Mouse (Mus musculus): ENCODE measurements at regions not wholly inside any gene's neighbourhood (a gene's known extent, or its start where the extent isn't known, plus 50 kb on each side); places are given as distances from the start of the nearest gene placed in this dataset.

DNA sequence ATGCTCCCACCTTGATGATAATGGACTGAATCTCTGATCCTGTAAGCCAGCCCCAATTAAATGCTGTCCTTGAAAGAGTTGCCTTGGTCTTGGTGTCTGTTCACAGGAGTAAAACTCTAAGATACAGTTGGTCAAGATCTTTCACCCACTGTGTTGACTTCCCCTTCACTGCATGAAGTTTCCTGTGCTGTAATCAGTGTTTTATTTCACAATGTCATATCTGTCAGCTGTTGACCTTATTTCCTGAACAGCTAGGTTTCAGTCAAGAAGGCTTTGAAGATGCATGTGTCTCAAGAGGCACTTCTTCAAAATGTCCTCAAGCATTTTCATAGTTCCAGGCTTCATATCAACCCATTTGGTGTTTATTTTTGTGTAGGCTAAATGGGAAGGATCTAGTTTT, 597.3 kb upstream of the Fam92a start:
- no peak for DNase-seq (ENCODE audit: low spot score)

DNA sequence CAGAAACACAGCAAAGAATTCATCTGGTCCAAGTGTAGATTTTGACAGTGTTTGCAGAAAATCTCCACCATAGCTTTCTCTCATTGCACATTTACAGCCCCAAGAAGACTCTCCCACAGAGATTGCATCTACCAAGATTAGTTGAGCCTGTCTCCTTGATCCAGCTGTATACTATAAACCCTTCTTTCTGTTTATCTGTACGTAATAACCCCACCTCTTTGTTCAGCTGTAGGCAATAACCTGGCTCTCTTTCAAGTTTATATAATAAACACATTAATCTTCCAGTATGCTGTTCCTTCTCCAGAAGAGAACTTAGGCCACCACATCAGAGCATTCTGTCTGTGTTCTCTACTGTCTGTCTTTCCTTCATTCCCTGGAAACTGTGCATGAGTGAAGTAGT, 594.9 kb upstream of the Fam92a start:
- no peak for DNase-seq (ENCODE audit: low spot score)

DNA sequence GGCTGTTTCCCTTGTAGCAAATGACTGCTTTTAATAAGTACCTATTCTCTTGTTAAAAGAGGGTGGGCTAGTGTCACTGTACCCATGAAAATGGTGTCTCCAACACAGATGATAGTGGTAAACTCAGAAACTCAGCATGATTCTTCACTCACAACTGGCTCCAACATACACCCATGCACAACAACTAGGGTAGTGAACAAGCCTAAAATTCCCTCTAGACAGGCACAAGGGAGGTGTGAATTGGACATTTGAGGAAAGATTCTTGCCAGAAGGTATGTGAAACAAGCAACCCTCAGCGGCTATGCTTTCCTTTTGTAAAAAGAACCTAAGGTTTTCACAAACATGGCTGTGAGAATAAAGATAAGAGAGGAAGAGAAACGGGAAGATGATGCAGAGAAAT, 579.0 kb upstream of the Fam92a start:
- no peak for DNase-seq (ENCODE audit: low spot score)

DNA sequence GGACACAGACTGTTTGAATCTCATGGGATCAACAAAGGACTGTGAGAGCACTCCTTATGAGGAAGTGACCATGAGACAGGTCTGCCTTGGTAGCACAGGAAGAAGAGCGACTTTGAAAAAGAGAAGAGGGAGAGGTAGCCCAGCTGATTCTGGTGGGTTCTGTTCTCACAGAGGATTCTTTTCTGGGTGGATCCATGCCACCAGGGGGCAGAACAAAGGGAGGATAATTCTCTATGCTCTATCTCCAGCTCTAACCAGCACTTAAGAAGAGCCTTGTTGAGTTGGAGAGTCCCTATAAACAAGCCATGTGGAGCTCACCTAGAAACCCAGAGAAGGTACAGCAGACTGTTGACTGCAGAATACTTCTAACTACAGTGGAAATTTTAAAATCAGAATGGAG, 578.1 kb upstream of the Fam92a start:
- no peak for DNase-seq (ENCODE audit: low spot score)

DNA sequence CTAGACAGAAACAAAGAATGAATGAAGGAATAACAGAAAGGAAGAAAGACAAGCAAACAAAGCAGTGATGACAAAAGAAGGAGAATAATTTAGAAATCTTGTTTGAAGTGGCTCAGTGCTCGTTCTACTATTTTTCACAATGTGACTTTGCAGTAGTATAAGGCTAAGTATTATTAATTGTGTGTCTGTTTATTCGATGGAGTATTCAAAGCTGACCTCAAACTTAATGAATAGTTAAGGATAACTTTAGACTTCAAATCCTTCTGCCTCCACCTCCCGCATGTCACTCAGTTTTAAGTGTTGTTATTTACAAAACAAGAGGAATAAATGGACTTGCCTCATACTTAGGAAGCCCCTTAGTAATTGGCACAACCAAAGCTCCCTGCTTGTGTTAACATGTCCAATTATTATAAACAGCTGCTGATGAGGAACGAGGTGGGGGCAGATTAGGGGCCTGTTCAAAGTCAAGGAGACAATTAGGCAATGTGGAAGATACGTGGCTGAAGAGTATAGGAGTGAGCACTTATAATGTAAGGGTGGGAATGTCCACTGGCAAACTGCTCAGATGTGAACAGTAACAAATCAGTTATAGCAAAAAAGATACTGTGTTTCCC, 572.0 kb upstream of the Fam92a start:
- DNase-seq (ENCODE audit: low spot score): no peak

DNA sequence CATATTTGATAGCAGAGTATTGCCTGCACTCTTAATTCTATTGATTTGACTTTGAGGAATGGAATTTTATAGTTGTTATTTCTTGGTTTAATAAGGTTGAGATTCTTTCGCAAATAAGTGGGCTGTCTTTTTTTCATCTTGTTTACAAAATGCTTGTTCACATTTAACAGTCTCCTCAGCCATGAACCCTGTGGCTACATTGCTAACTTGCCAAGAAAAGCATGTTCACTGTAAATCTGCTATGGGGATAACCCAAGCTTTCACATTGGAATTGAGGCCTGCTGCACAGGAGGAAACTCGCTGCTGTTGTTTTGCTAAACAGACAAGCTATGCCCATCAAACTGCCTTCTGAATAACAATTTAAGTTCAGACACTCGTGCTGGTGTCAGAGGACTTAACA, 564.6 kb upstream of the Fam92a start:
- no peak for DNase-seq (ENCODE audit: low spot score)

DNA sequence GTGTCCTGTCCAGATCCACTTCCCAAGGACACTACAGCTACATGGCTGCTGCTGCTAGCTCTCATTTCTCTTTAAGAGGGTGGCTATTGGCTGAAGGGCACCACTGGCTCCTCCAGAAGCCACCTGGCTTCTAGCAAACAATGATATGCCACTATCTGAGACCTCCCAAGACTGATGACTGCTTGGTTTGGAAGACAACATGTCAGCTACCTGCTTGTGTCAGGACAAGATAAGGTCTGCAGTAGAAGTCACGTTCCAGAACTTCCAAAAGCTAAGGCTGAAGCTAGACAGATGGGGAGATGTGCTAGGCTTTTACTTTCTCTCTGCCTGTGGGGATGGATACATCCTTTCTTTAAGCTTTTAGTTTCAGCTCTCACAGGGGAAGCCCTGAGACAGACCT, 528.4 kb upstream of the Fam92a start:
- DNase-seq (ENCODE audit: low spot score): no peak

DNA sequence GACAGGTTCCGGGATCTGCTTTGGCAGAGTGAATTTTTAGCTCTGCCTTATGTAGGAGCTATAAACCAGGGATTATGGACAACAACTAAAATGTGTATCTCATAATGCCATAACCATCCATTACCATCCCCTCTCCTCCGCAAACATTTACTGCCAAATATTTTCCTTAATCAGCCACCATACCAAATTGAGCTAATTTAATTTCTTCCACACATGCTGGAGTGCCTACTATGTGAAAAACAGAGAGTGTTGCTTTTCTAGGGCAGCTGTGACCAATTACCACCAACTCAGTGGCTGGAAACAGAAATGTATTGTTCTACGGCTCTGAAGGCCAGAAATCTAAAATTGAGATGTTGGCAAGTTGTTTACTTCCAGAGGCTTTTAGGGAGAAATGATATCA, 506.0 kb upstream of the Fam92a start:
- no peak for DNase-seq (ENCODE audit: low spot score)

DNA sequence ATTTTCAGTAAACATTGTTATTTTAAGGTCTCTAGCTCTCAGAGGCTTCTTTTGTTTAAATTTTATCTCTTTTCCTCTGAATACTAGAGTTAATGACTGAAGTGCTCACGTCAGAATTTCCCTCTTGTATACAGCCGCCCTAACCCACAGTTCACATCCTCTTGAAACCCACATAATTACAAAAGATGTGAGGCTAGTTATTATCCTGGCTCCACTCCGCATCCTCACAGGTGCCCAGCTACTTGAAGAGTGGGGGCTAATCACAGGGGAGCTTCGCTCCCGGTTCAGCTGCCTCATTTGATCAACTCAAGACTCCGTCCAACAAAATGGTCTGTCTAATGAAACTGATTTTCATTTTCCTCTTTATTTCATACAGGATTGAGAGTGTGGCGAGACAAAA, 499.6 kb upstream of the Fam92a start:
- no peak for DNase-seq (ENCODE audit: low spot score)

DNA sequence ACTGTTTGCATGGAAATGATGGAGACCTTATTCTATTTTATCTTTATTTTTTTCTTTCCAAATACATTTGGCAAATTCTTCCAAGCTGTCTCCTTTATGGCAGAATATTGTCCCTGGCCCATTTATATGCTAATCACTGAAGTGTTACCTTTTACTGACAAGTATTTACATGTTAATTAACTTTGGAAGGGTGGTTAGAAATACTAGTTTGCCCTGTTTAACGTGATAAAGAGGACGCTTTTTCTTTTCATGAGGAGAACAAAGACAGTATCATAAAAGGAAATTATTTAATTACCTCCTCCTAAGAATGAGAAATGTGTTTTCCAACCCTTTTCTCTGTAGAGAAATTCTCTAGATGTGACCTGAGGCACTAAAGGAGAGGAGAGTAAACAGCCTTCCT, 491.4 kb upstream of the Fam92a start:
- DNase-seq (ENCODE audit: low spot score): no peak

DNA sequence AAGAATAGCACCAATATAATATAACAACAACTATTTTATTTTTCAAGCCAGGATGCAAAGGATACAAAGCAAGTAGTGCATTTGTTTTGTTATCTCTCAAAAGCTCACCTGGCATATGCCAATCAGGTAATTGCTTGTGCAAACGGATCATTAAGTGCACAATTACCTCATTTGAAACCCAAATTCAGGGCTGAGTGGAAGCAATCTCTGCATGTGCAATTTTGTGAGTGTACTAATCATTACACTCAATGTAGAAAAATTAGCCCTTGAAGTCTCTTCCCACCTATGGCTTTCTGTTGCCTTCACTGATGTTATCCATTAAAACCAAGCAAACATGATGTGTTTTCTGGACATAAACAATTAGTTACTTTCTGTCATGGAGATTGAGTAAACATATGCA, 490.9 kb upstream of the Fam92a start:
- no peak for DNase-seq (ENCODE audit: low spot score)

DNA sequence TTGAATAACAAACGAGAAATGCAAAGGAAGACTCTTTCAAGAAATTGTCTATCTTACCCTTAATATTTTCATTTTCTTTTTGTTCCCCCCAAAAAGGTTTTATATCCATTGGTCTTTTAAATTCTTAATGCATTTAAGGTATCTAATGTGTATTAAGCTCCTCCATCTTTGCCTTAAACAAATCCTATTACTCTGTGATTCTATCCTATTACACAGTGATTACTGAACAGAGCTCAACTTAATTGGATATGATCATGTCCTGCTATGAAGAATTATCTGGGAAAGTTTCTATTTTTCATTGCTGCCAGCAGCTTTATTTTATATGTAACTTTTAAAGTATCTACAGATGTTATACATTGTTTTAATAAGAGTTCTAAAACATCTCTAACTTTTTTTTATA, 487.3 kb upstream of the Fam92a start:
- peak; percentile 34 for DNase-seq (ENCODE audit: low spot score)

DNA sequence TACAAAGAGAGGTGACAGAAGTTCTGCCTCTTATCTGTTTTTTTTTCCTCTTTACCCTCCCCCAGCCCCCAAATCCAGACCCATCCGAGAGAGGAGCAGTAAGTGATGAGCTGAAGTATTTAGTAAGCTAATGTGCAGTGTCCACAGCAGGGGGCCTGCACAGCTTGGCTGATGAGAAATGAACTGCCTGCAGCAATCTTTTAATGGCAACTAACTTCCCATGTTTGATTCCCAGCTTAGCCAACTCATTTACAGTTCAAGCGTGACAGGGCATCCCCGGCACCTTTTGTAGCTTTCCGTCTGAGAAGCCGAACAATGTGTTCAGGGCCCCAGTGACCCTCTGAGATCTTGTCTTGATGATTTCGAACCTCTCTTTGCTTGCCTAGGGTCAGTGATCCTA, 486.8 kb upstream of the Fam92a start:
- peak; percentile 66 for DNase-seq (ENCODE audit: low spot score)

DNA sequence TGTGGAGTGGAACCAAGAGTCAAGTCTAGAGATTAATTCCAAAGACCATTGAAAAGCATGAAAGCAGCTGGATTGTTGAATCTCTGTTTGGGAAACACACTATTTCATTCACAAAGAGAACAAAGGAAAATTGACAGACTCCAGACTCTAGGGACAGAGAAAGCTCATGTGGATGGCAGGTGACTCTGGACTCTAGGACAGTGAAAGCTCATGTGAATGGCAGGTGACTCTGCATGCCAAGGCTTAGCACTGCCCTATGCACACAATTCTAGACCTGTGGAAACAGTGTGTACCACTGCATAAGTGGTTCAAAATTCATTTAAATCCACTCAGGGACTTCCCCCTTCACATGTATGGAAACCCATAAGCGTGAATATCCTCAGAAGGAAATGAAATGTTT, 486.0 kb upstream of the Fam92a start:
- DNase-seq (ENCODE audit: low spot score): no peak

DNA sequence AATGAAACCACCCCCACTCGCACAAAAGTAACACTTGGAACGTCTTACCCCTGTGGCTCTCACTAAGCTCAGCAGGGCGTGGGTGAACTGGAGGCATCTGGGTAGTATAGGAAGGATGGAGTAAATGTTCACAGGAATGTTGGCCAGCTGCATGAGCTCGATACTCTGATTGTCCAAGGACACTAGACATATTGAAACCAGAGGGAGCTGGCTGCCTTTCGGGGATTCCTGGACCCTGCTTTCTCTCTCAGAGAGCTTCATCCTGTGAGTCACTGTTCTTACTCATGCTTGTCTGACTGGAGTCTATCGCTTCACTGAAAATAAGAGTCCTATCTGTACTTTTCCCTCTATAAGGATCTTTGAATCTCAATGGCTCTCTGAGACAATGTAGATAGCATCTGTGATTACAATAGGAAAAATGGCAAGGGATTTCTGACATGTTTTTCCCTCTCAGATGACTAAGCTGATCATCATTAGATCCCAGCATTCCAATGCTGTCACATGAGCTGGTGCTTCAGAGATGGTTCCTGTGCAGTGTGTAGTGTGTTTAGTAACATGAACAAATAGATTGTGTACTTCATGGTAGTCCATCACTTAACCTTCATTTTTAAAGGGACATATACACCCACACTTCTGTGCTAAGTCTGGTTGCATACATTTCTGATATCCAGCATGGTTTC, 485.2 kb upstream of the Fam92a start:
- DNase-seq (ENCODE audit: low spot score): no peak

DNA sequence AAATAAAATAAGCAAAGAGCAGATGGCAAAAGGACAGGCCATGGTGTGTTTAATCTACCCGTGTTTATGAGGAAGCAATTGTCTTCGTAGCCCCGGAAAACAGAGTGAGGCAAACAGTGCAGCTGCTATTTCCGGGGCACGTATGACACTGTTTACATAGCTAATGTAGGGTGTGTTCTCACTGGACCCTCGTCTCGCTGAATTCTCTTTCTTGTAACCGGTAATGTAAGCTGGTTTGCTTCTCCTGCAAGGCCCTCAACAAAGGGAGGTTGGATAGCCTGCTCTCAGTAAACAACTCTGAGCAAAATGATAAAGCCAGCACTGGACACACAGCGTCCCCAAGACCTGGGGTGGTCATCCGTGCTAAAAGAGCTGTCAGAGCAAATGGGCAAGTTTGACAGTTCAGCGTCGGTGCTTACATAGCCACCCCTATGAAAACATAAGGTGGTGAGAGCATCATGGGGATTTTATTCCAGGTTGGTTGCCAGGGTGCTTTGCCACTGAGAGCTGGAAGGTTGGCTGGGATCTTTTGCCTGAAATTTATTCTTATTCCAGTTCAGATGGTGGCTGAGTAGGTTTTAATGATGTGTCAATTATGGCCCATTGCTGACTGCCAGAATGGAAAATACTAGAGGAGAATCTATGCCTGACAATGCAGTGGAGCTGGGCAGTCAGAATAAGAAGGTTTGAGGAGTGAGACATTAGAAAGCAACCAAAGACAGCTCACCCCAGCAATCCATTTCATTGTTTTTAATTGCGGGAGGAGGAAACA, 483.8 kb upstream of the Fam92a start:
- DNase-seq (ENCODE audit: low spot score): peak; percentile 25

DNA sequence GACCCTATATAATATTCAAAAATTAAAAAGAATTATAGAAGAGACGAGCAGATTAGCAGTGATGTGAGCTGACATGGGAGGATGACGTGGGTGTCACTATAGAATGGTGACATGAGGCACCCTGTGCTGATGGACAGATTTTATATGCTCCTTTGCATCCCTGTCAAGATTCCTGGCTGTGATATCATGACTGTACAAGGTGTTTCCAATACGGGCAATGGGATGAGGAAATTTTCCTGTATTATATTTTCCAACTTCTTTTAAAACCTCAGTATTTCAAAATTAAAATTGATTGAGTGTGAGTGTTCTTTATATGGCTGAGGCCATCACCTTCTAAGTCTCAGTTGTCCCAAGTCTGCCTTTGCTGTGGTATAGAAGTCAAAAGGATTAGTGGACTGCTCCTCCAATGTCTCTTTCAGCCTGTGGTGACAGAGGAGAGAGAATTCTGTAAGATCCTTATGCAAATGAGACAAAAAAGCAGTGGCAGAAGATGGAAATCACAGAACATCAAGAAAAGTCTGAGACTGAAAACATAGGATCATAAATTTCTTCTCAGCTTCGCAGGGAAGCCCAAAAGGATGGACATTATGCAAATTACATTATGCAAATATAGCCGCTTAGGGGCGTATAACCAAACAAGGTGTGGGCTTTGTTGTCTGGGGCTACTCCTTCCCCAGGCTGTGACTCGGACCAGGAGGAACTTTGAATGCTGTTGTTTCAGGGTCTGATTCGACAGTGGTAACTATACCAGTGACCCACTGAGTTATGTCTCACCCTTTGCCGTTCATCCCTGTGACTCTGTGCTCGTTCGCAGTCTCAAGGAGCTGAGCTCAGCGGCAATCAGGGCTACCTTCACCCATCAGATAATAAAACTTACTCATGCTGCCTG, 483.0 kb upstream of the Fam92a start:
- peak; percentile 15 for DNase-seq (ENCODE audit: low spot score)

DNA sequence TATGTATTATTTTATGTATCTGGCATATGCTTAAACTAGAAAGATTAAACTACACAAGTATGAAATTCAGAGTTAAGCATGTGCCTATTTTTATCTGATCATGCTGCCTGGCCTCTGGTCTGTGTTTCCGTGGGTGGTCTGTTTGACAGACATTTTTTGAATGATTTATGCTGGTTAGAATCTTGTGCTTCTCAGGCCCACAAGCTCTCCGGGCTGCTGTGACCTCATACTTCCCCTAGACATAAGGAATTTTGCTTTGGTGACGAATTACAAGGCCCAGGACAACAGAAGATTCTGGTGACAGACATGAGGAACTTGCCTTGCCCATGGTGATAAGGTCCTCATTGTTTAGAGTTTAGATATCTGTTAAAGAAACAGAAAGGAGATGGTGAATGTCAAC, 475.9 kb upstream of the Fam92a start:
- no peak for DNase-seq (ENCODE audit: low spot score)

DNA sequence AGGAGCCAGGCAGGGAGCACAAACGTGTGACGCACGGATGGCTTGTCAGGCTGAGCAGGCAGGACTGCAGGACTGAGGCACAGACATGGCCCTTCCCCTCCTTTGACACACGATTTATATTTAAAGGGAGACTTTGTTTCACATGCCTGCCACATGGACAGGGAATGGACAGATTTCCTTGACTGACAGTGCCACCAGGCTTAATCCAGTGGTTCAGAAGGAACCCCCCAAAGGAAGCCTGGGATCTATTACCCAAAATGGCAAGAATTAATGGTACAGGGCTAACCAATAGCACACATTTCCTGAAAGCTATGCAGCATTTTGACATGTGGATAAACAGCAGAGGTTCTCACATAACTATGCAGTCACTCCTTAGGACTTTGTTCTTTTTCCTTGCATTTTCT, 470.7 kb upstream of the Fam92a start:
- no peak for DNase-seq (ENCODE audit: low spot score)

DNA sequence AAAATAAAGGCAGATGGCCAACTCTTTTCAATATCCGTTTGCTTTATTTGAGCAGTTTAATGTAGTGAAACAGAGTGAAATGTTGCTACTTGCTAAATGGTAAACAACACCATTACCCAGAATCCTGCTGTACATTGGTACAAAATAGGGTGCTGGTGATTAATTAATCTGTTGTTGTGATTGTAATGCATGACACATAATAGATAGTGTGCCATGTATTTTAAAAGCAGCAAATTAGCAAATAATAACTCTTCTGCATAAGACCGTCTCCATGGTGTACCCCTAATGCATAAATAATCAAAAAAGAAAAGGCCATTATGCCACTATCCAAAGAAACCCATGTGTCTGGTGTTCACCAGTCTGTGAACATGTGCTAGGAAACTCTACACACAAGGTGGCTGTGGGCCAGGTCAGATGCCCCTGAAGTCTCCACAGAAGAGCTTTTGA, 457.6 kb upstream of the Fam92a start:
- DNase-seq (ENCODE audit: low spot score): no peak

DNA sequence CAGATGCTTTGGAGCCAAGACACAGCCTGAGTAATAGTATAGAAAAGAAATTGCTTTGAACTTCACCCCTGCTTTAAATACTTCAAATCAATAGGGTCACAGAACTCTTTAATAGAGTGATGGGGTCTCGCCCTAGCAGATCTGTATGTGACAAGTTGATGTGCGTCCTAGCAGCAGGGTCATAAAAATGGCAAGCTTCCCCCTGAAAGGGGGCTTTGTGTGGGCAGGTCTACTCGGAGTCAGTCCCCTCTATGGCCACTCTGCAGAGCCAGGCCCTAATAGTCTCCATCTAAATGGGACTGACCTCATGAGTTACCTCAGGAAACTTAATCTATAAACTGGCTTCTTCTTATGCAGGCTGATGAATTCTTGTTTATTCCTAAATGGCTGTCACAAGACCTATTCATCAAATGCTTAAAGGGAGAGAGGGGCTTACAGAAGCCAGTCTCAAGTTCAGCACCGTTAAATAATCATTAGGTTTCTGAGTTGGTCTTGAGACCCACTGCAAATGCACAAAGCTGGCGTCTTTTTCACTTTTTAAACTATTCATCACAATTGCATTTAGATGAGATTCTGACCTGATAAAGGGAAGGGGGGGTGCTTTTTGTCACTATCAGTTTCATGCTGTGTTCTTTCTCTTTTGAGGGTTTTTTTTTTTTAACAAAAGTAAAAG, 457.0 kb upstream of the Fam92a start:
- DNase-seq (ENCODE audit: low spot score): peak; percentile 24

Measured in retina, embryonic 14.5 days (tissue).